Mouse (Mus musculus) neural tube, embryonic 13.5 days (tissue): ENCODE results near the gene Ppp1r14b. TPM values are rescaled to one million over a fixed set of nuclear protein-coding genes. Genes with fewer than 3 reads are reported as not detected.

Source experiments
- ATAC-seq: fragments of 200-750 bp; cut with Nextera tagmentation; 2 replicates; pipeline ENCODE4 v1.8.0; 2017; ENCODE audit warnings: low read depth, mild to moderate bottlenecking, moderate TSS enrichment, moderate library complexity
- H3K27ac ChIP-seq: fragments of 300-500 bp; sonication (generic); replicated peaks from 2 replicates; pipeline ENCODE4 v1.5.1; 2015; ENCODE audit warnings: moderate library complexity, mild to moderate bottlenecking, inconsistent platforms
- H3K27me3 ChIP-seq: fragments of 300-500 bp; sonication (generic); 2 replicates; pipeline ENCODE4 v1.6.1; 2015; ENCODE audit warnings: mild to moderate bottlenecking, inconsistent platforms
- H3K36me3 ChIP-seq: fragments of 300-500 bp; sonication (generic); 2 replicates; pipeline ENCODE4 v1.6.1; 2015; ENCODE audit warnings: mild to moderate bottlenecking, inconsistent platforms
- H3K4me1 ChIP-seq: fragments of 300-500 bp; sonication (generic); replicated peaks from 2 replicates; pipeline ENCODE4 v1.6.1; 2015; ENCODE audit warnings: inconsistent platforms
- H3K4me2 ChIP-seq: fragments of 300-500 bp; sonication (generic); 2 replicates; pipeline ENCODE4 v1.6.1; 2015; ENCODE audit warnings: inconsistent platforms, mild to moderate bottlenecking, moderate library complexity
- H3K4me3 ChIP-seq: fragments of 300-500 bp; sonication (generic); 2 replicates; pipeline ENCODE4 v1.5.1; 2015; ENCODE audit warnings: mild to moderate bottlenecking, inconsistent platforms
- H3K9ac ChIP-seq: fragments of 300-500 bp; sonication (generic); 2 replicates; pipeline ENCODE4 v1.6.1; 2015; ENCODE audit warnings: moderate library complexity, mild to moderate bottlenecking, inconsistent platforms
- H3K9me3 ChIP-seq: fragments of 300-500 bp; sonication (generic); 2 replicates; pipeline ENCODE4 v1.6.1; 2016; ENCODE audit warnings: inconsistent platforms
- WGBS: fragments of 180-500 bp; shearing (Covaris S2); methylation state at CpG from one replicate; pipeline ENCODE4 v1.1.7; 2015; 5-methylcytosine and 5-hydroxymethylcytosine counted together
- polyA plus RNA-seq: library from polyadenylated mRNA; unstranded; fragments of >200 nt; fragmentation: Nextera tagmentation; extraction: Ambion mirVana; gene quantifications from 2 replicates; pipeline ENCODE4 v1.2.1, GENCODE M21; 2015

The Ppp1r14b gene
- polyA plus RNA-seq, 1 experiment from 2014 or later: 211 TPM

DNA sequence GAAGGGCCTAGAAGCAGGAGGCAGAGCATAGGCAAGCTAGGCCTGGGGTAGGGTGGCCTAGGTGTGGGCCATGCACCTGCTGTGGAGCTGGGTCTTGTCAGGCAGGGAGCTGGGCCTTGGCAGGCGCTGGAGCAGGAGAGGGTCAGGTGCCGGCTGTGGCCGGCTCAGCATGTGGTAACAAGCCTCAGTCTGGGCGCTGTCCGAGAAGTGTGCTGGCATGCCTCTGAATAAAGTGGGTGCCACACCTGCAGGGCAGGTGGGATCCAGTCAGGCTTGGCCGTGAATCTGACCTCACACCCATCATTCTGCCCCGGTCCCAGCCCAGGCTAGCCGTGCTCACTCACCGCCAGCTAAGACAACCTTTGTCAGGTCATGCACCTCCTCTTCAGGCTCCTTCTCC is 39.2 kb downstream of the Ppp1r14b start:
- Histone ChIP-seq H3K4me1 (no peaks in the 10 kb centered on the region), H3K9ac (no peak overlapping the region), H3K9me3 (no peaks in the 10 kb centered on the region), H3K4me3 (no peak overlapping the region), H3K27ac (no peak overlapping the region), H3K27me3 (no peaks in the 10 kb centered on the region), H3K4me2 (no peak overlapping the region), H3K36me3 (peaks cover 31% of the 10 kb centered on the region)
- no peak for ATAC-seq
- WGBS: 93% methylated on average over 9 of the region's 9 CpGs

DNA sequence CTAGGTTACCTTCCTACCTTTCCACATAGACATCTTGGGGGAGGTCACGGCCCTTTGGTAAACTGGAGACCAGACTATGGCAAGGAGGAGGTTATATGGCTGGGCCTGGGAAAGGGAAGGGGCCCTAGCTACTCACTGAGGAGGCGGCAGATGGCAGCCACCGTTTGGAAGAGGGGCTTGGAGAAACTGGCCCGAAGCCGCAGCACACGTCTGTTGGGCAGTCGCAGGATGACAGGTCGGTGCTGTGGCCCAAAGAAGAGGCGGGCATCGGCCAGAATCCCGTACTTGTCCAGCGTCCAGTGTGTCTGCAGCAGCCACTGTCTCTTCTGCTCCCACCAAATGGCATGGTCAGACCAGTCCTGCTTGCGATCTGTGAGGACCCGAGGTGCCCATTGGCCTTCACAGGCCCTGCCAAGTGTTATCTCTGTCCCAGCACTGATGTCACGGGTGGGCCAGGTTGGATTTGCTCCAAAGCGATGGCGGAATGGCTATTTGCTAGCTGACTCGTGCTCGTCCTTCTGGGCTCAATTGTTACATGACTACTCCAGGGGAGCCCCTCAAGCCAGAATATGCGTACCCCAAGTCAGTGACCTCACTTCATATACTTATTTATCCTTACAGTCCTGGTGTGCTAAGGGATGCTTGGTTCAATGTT is 39.8 kb downstream of the Ppp1r14b start:
- no peaks in the 10 kb centered on the region for H3K9me3 ChIP-seq
- no peaks in the 10 kb centered on the region for H3K27me3 ChIP-seq
- H3K4me3 ChIP-seq: no peak overlapping the region
- no peak overlapping the region for H3K9ac ChIP-seq
- ATAC-seq: no peak
- H3K4me1 ChIP-seq: no peaks in the 10 kb centered on the region
- no peak overlapping the region for H3K27ac ChIP-seq
- H3K4me2 ChIP-seq: no peak overlapping the region
- 92% methylated on average over 20 of the region's 20 CpGs for WGBS
- H3K36me3 ChIP-seq: peaks cover 37% of the 10 kb centered on the region

DNA sequence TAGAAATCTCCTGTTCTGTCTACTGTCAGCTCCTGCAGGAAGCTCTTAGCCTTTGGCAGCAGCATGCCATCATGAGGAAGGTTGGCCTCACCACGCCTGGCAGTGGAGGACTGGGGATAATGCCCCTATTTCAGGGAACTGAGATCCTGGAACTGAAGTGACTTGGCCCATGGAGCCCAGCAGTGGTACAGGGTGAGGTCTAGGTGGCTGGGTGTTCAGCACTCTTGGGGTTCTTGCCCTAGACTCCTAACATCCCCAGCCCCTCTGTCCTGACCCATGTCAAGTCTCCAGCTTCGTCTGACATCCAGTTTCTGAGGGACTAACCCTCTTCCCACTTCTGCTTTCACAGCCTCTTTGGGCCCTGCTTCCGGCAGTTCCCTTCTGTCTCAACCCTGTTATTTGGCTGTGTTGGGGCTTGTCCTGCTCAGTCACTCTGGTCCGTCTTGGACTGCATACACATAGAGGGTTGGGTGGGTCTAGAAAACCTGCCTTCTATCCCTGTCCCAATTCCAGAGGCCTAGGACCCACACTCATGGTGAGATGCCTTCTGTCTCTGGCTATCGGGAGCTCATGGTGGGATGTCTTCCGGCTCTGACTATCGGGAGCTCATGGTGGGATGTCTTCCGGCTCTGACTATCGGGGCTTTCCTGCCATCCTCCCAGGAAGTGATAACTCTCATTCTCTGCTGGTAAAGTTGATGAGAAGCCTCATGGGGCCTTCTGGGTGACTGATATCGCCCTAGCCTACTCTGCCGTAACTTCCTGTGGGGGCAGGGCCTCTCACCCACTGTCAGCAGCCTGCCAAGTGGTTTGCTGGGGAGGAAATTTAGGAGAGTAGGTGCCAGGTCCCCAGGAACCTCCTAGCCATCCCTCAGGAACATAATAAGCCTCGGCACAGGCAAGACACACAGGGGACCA is 43.0 kb downstream of the Ppp1r14b start:
- no peak overlapping the region for H3K4me2 ChIP-seq
- 81% methylated on average over 12 of the region's 12 CpGs for WGBS
- H3K36me3 ChIP-seq: peaks cover 66% of the 10 kb centered on the region
- no peaks in the 10 kb centered on the region for H3K27me3 ChIP-seq
- H3K9ac ChIP-seq: no peak overlapping the region
- H3K9me3 ChIP-seq: no peaks in the 10 kb centered on the region
- no peaks in the 10 kb centered on the region for H3K4me1 ChIP-seq
- no peak overlapping the region for H3K27ac ChIP-seq
- H3K4me3 ChIP-seq: no peak overlapping the region
- ATAC-seq: no peak

DNA sequence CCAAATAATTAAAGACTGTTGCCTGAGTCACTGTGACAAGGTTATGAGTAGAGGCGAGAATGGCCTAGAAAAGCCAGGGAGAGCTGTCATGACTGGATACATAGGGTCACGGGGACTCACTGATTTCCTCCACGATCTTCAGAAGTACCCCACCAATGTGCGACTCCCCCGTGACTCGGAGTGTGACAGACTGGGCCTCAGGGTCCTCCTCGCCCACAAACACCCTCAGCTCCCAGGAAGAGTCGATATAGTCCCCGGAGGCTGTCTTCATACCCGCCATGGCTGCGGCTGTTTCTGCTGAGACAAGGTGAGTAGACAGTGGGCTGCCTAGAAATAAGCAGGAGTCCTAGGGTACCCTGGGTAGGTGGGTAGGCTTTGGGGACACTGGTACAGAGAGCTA is 43.8 kb downstream of the Ppp1r14b start:
- no peak overlapping the region for H3K9ac ChIP-seq
- no peak overlapping the region for H3K4me3 ChIP-seq
- peaks cover 70% of the 10 kb centered on the region for H3K36me3 ChIP-seq
- H3K4me1 ChIP-seq: no peaks in the 10 kb centered on the region
- no peak for ATAC-seq
- H3K27ac ChIP-seq: no peak overlapping the region
- WGBS: 92% methylated on average over 11 of the region's 11 CpGs
- no peaks in the 10 kb centered on the region for H3K9me3 ChIP-seq
- H3K4me2 ChIP-seq: no peak overlapping the region
- no peaks in the 10 kb centered on the region for H3K27me3 ChIP-seq

DNA sequence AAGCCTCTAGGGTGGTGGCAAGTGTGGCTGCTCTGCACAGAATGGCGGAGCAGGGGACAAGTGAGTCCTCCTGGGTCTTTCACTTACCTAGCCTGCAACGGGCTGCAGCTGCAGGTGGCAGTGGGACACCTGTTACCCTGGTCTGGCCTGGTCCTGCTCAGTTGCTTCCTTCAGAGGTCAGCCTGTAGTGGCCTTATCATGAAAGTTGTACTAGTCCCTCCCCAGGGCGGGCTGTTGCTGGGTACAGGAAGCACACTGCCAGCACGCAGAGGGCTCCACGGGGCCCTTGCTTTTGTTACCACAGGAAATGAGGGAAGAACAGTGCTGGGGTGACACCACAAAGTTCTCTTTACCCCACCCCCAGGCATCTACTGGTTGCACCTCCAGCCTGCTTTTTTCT is 44.4 kb downstream of the Ppp1r14b start, which contains the start of gene Fermt3:
TSS of gene Fermt3 (minus strand) at position 279 of the 400 bp plus-strand sequence.
- ATAC-seq: no peak
- no peak within 1 kb of the TSS for H3K4me2 ChIP-seq
- H3K4me3 ChIP-seq: no peak within 1 kb of the TSS
- H3K27ac ChIP-seq: no peak within 1 kb of the TSS
- H3K36me3 ChIP-seq: peaks cover 75% of the 10 kb centered on the region
- H3K9me3 ChIP-seq: no peaks in the 10 kb centered on the region
- WGBS: 91% methylated on average over 5 of the region's 5 CpGs
- H3K27me3 ChIP-seq: no peaks in the 10 kb centered on the region
- H3K9ac ChIP-seq: no peak within 1 kb of the TSS
- no peaks in the 10 kb centered on the region for H3K4me1 ChIP-seq

DNA sequence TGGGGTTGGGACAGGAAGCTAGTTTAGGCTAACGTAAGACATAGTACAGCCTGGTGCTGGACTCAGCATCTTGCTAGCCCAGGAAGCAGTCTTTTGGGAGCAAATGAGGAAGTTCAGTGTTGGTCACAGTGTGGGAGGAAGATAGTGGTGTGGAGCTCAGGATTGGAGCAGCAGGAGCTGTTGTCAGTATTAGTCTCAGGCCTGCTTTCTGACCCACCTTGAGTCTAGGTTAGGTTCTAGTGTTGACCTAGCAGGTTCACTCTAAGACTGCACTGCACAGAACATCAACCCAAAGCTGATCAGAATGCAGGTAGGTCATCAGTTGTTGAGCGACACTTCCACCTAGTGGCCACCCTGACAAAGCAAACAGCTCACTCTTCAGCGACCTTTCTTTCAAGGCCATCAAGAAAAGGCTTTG is 45.5 kb downstream of the Ppp1r14b start:
- Histone ChIP-seq H3K9me3 (no peaks in the 10 kb centered on the region), H3K4me2 (no peak overlapping the region), H3K27ac (no peak overlapping the region), H3K36me3 (peaks cover 86% of the 10 kb centered on the region), H3K4me3 (no peak overlapping the region), H3K9ac (no peak overlapping the region), H3K27me3 (no peaks in the 10 kb centered on the region), H3K4me1 (no peaks in the 10 kb centered on the region)
- WGBS: 62% methylated on average over 3 of the region's 3 CpGs
- peak; percentile 50 for ATAC-seq

Other genes starting within 250 kb of the Ppp1r14b start
- 8.4 and 9.8 TPM in 2 replicates for gene Rps6ka4, start 134.3 kb upstream of the Ppp1r14b start, polyA plus RNA-seq
- gene Ccdc88b, start 116.8 kb upstream of the Ppp1r14b start, polyA plus RNA-seq: 0.54 and 1.3 TPM in 2 replicates
- gene Trmt112, start 65.3 kb upstream of the Ppp1r14b start, polyA plus RNA-seq: 117 and 159 TPM in 2 replicates
- gene Prdx5, start 64.9 kb upstream of the Ppp1r14b start, polyA plus RNA-seq: 294 and 302 TPM in 2 replicates
- 15.5 and 16.9 TPM in 2 replicates for gene Esrra, start 53.2 kb upstream of the Ppp1r14b start, polyA plus RNA-seq
- gene Catsperz, start 49.6 kb upstream of the Ppp1r14b start, polyA plus RNA-seq: 3.0 and 7.9 TPM in 2 replicates
- gene Kcnk4, start 40.5 kb upstream of the Ppp1r14b start, polyA plus RNA-seq: 3.4 and 5.2 TPM in 2 replicates
- gene Bad, start 33.1 kb upstream of the Ppp1r14b start, polyA plus RNA-seq: 90.4 and 95.1 TPM in 2 replicates
- 50.6 and 57.0 TPM in 2 replicates for gene Gpr137, start 32.5 kb upstream of the Ppp1r14b start, polyA plus RNA-seq
- gene Plcb3, start 1.5 kb downstream of the Ppp1r14b start, polyA plus RNA-seq: 23.8 and 27.3 TPM in 2 replicates
- 104 and 120 TPM in 2 replicates for gene Fkbp2, start 5.5 kb downstream of the Ppp1r14b start, polyA plus RNA-seq
- 37.2 and 39.3 TPM in 2 replicates for gene Vegfb, start 12.7 kb downstream of the Ppp1r14b start, polyA plus RNA-seq
- 21.5 and 23.0 TPM in 2 replicates for gene Dnajc4, start 17.6 kb downstream of the Ppp1r14b start, polyA plus RNA-seq
- gene Nudt22, start 21.1 kb downstream of the Ppp1r14b start, polyA plus RNA-seq: 22.6 and 25.8 TPM in 2 replicates
- gene Trpt1, start 21.2 kb downstream of the Ppp1r14b start, polyA plus RNA-seq: 14.9 and 18.2 TPM in 2 replicates
- gene Fermt3, start 44.5 kb downstream of the Ppp1r14b start, polyA plus RNA-seq: 4.4 and 4.9 TPM in 2 replicates
- gene Stip1, start 65.0 kb downstream of the Ppp1r14b start, polyA plus RNA-seq: 244 and 248 TPM in 2 replicates
- 4.4 and 5.2 TPM in 2 replicates for gene Macrod1, start 81.8 kb downstream of the Ppp1r14b start, polyA plus RNA-seq
- 9.6 and 10.9 TPM in 2 replicates for gene Flrt1, start 130.8 kb downstream of the Ppp1r14b start, polyA plus RNA-seq
- 227 and 243 TPM in 2 replicates for gene Otub1, start 231.3 kb downstream of the Ppp1r14b start, polyA plus RNA-seq
- 918 and 1,011 TPM in 2 replicates for gene Cox8a, start 242.6 kb downstream of the Ppp1r14b start, polyA plus RNA-seq